Mouse (Mus musculus): ENCODE measurements around the gene Med13l. TPM values are rescaled to one million over a fixed set of nuclear protein-coding genes. Genes with fewer than 3 reads are reported as not detected.

Gene Med13l
- polyA plus RNA-seq, 1 experiment from 2014 or later, result 23.9 TPM

- H3K27me3 ChIP-seq, result no peaks in the 10 kb centered on the region
- H3K4me3 ChIP-seq, result no peak overlapping the region
- no peak for ATAC-seq (replicated peaks)
- no peak overlapping the region for H3K4me2 ChIP-seq (replicated peaks)
- H3K4me1 ChIP-seq, result peaks cover 45% of the 10 kb centered on the region
- no peak overlapping the region for H3K9ac ChIP-seq (replicated peaks)
- H3K36me3 ChIP-seq, result no peaks in the 10 kb centered on the region
- WGBS, result 30% methylated on average over 14 of the region's 14 CpGs
- no peak overlapping the region for H3K27ac ChIP-seq (replicated peaks)
- H3K9me3 ChIP-seq, result no peaks in the 10 kb centered on the region
Measured at GRCm38 (mm10) chr5:118716295-118717271, 156.1 kb downstream of the Med13l start.

GRCm38 (mm10) chr5:118717456-118717855 is 157.0 kb downstream of the Med13l start:
- no peak overlapping the region for H3K27ac ChIP-seq (replicated peaks)
- H3K9ac ChIP-seq (replicated peaks), result no peak overlapping the region
- H3K4me1 ChIP-seq, result peaks cover 36% of the 10 kb centered on the region
- no peaks in the 10 kb centered on the region for H3K27me3 ChIP-seq
- no peak for ATAC-seq (replicated peaks)
- H3K4me3 ChIP-seq, result no peak overlapping the region
- no peaks in the 10 kb centered on the region for H3K36me3 ChIP-seq
- no peak overlapping the region for H3K4me2 ChIP-seq (replicated peaks)
- H3K9me3 ChIP-seq, result no peaks in the 10 kb centered on the region
- 61% methylated on average over 10 of the region's 10 CpGs for WGBS

- no peak for ATAC-seq (replicated peaks)
- 77% methylated on average over 6 of the region's 6 CpGs for WGBS
- no peak overlapping the region for H3K27ac ChIP-seq (replicated peaks)
- no peak overlapping the region for H3K9ac ChIP-seq (replicated peaks)
- no peak overlapping the region for H3K4me3 ChIP-seq
- H3K9me3 ChIP-seq, result no peaks in the 10 kb centered on the region
- H3K4me2 ChIP-seq (replicated peaks), result no peak overlapping the region
- H3K27me3 ChIP-seq, result no peaks in the 10 kb centered on the region
- no peaks in the 10 kb centered on the region for H3K36me3 ChIP-seq
- H3K4me1 ChIP-seq, result peaks cover 31% of the 10 kb centered on the region
Measured at GRCm38 (mm10) chr5:118718070-118718469, 157.6 kb downstream of the Med13l start.

- WGBS, result 86% methylated on average over 12 of the region's 12 CpGs
- Histone ChIP-seq H3K4me3 (no peak overlapping the region), H3K4me1 (peaks cover 11% of the 10 kb centered on the region), H3K36me3 (peaks cover 11% of the 10 kb centered on the region; the same call in 1 of the 2 replicates), H3K27me3 (no peaks in the 10 kb centered on the region), H3K27ac (replicated peaks) (no peak overlapping the region), H3K9ac (replicated peaks) (no peak overlapping the region), H3K4me2 (replicated peaks) (no peak overlapping the region), H3K9me3 (no peaks in the 10 kb centered on the region)
- ATAC-seq (replicated peaks), result no peak
Measured at GRCm38 (mm10) chr5:118721416-118721815, 160.9 kb downstream of the Med13l start.

- Histone ChIP-seq H3K27me3 (no peaks in the 10 kb centered on the region), H3K36me3 (peaks cover 14% of the 10 kb centered on the region; the same call in 1 of the 2 replicates), H3K4me3 (no peak overlapping the region), H3K9me3 (no peaks in the 10 kb centered on the region), H3K4me1 (peaks cover 7% of the 10 kb centered on the region; the same call in 1 of the 2 replicates), H3K27ac (replicated peaks) (no peak overlapping the region), H3K9ac (replicated peaks) (no peak overlapping the region), H3K4me2 (replicated peaks) (no peak overlapping the region)
- 78% methylated on average over 5 of the region's 5 CpGs for WGBS
- no peak for ATAC-seq (replicated peaks)
Measured at GRCm38 (mm10) chr5:118721848-118722247, 161.4 kb downstream of the Med13l start.

GRCm38 (mm10) chr5:118722456-118722855 is 162.0 kb downstream of the Med13l start:
- no peak overlapping the region for H3K27ac ChIP-seq (replicated peaks)

GRCm38 (mm10) chr5:118725425-118725824 is 164.9 kb downstream of the Med13l start:
- H3K27me3 ChIP-seq, result no peaks in the 10 kb centered on the region
- H3K9me3 ChIP-seq, result no peaks in the 10 kb centered on the region
- no peak overlapping the region for H3K4me3 ChIP-seq
- no peak overlapping the region for H3K27ac ChIP-seq (replicated peaks)
- H3K36me3 ChIP-seq, result peaks cover 46% of the 10 kb centered on the region
- 57% methylated on average over 6 of the region's 6 CpGs for WGBS
- ATAC-seq (replicated peaks), result no peak
- H3K4me2 ChIP-seq (replicated peaks), result no peak overlapping the region
- H3K4me1 ChIP-seq, result no peaks in the 10 kb centered on the region
- H3K9ac ChIP-seq (replicated peaks), result no peak overlapping the region

More at GRCm38 (mm10) chr5:118722456-118722855, 162.0 kb downstream of the Med13l start:
- H3K36me3 ChIP-seq, result peaks cover 17% of the 10 kb centered on the region; the same call in 1 of the 2 replicates
- H3K9ac ChIP-seq (replicated peaks), result no peak overlapping the region
- no peak overlapping the region for H3K4me3 ChIP-seq
- no peak overlapping the region for H3K4me2 ChIP-seq (replicated peaks)
- no peaks in the 10 kb centered on the region for H3K27me3 ChIP-seq
- WGBS, result 76% methylated on average over 3 of the region's 3 CpGs
- H3K9me3 ChIP-seq, result no peaks in the 10 kb centered on the region
- H3K4me1 ChIP-seq, result 0 out of 2 replicates have a peak, but pooled peaks cover 3% of the 10 kb centered on the region
- ATAC-seq (replicated peaks), result no peak

- Histone ChIP-seq H3K9ac (replicated peaks) (no peak overlapping the region), H3K36me3 (peaks cover 48% of the 10 kb centered on the region)
Measured at GRCm38 (mm10) chr5:118725886-118726505, 165.5 kb downstream of the Med13l start.

GRCm38 (mm10) chr5:118727336-118727735 is 166.9 kb downstream of the Med13l start:
- Histone ChIP-seq H3K36me3 (peaks cover 55% of the 10 kb centered on the region), H3K4me1 (0 out of 2 replicates have a peak, but pooled peaks cover 3% of the 10 kb centered on the region), H3K4me2 (replicated peaks) (no peak overlapping the region), H3K4me3 (no peak overlapping the region), H3K9me3 (no peaks in the 10 kb centered on the region), H3K27ac (replicated peaks) (no peak overlapping the region), H3K9ac (replicated peaks) (no peak overlapping the region), H3K27me3 (no peaks in the 10 kb centered on the region)
- WGBS, result 91% methylated on average over 16 of the region's 16 CpGs
- ATAC-seq (replicated peaks), result no peak

More at GRCm38 (mm10) chr5:118725886-118726505, 165.5 kb downstream of the Med13l start:
- no peaks in the 10 kb centered on the region for H3K4me1 ChIP-seq
- no peak overlapping the region for H3K4me2 ChIP-seq (replicated peaks)
- H3K27me3 ChIP-seq, result no peaks in the 10 kb centered on the region
- no peak overlapping the region for H3K4me3 ChIP-seq
- 79% methylated on average over 10 of the region's 10 CpGs for WGBS
- no peak overlapping the region for H3K27ac ChIP-seq (replicated peaks)
- no peak for ATAC-seq (replicated peaks)
- H3K9me3 ChIP-seq, result no peaks in the 10 kb centered on the region

- ATAC-seq (replicated peaks), result no peak
- Histone ChIP-seq H3K9me3 (no peaks in the 10 kb centered on the region), H3K4me3 (no peak overlapping the region), H3K36me3 (peaks cover 61% of the 10 kb centered on the region), H3K4me1 (0 out of 2 replicates have a peak, but pooled peaks cover 3% of the 10 kb centered on the region), H3K27ac (replicated peaks) (no peak overlapping the region), H3K27me3 (no peaks in the 10 kb centered on the region), H3K4me2 (replicated peaks) (no peak overlapping the region), H3K9ac (replicated peaks) (no peak overlapping the region)
- WGBS, result 58% methylated on average over 3 of the region's 3 CpGs
Measured at GRCm38 (mm10) chr5:118732221-118732620, 171.7 kb downstream of the Med13l start.

GRCm38 (mm10) chr5:118732651-118733050 is 172.2 kb downstream of the Med13l start:
- Histone ChIP-seq H3K4me3 (no peak overlapping the region), H3K36me3 (peaks cover 57% of the 10 kb centered on the region), H3K9me3 (no peaks in the 10 kb centered on the region), H3K4me2 (replicated peaks) (no peak overlapping the region), H3K4me1 (0 out of 2 replicates have a peak, but pooled peaks cover 3% of the 10 kb centered on the region), H3K27me3 (no peaks in the 10 kb centered on the region), H3K9ac (replicated peaks) (no peak overlapping the region), H3K27ac (replicated peaks) (no peak overlapping the region)
- 84% methylated on average over 8 of the region's 8 CpGs for WGBS
- no peak for ATAC-seq (replicated peaks)

- H3K27me3 ChIP-seq, result no peaks in the 10 kb centered on the region
- no peak overlapping the region for H3K27ac ChIP-seq (replicated peaks)
- H3K36me3 ChIP-seq, result peaks cover 56% of the 10 kb centered on the region
- no peak for ATAC-seq (replicated peaks)
- no peaks in the 10 kb centered on the region for H3K9me3 ChIP-seq
- WGBS, result 91% methylated on average over 4 of the region's 4 CpGs
- no peak overlapping the region for H3K9ac ChIP-seq (replicated peaks)
- no peak overlapping the region for H3K4me2 ChIP-seq (replicated peaks)
- no peak overlapping the region for H3K4me3 ChIP-seq
- H3K4me1 ChIP-seq, result 0 out of 2 replicates have a peak, but pooled peaks cover 3% of the 10 kb centered on the region
Measured at GRCm38 (mm10) chr5:118733566-118733965, 173.1 kb downstream of the Med13l start.
